Mouse (Mus musculus): ENCODE data around the gene Fndc8. TPM values are rescaled to one million over a fixed set of nuclear protein-coding genes. Genes with fewer than 3 reads are reported as not detected.

The Fndc8 gene
- polyA plus RNA-seq, 1 experiment: 0.08 TPM

DNA sequence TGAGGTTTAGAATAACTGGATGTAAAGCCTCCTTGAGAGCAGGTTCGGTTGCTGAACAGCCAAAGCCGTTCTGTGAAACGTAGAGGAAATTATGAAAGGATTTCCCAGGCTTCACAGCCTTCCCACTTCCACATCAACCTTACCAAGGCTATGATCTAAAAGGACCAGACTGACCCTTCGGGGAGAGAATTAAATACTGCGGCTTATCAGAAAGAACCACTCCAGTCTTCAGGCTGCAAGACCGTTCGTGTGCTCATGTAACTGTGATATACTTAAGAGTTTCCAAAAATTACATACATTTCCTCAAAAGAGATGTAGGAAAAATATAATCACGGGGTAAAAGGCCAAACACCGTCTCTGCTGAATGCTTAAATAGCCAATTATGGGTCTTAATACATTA, 29.3 kb upstream of the Fndc8 start:
- no peak overlapping the region for H3ac ChIP-seq (ENCODE audit: control insufficient read depth, insufficient read length, low read depth)
- H3K79me3 ChIP-seq (ENCODE audit: low read depth): no peaks in the 10 kb centered on the region
- no peaks in the 10 kb centered on the region for H3K79me2 ChIP-seq (ENCODE audit: control insufficient read depth, insufficient read depth)
- TF ChIP-seq CTCF (IDR thresholded peaks at IDR 0.05; ENCODE audit: control insufficient read depth, insufficient read depth, insufficient read length) (no peak), USF1 (IDR thresholded peaks at IDR 0.05; ENCODE audit: low read depth) (no peak), MYOD1 (IDR thresholded peaks at IDR 0.05; ENCODE audit: control insufficient read depth, insufficient read length, low read depth) (no peak), CEBPB (IDR thresholded peaks at IDR 0.05; ENCODE audit: low read depth) (no peak), MAX (IDR thresholded peaks at IDR 0.05) (no peak), MYOG (IDR thresholded peaks at IDR 0.05; ENCODE audit: control insufficient read depth, extremely low read depth, insufficient read length) (no peak), FOSL1 (IDR thresholded peaks at IDR 0.05; ENCODE audit: insufficient read depth, low read length, poor library complexity, severe bottlenecking) (no peak)
- H3K36me3 ChIP-seq (ENCODE audit: control insufficient read depth, insufficient read depth): no peaks in the 10 kb centered on the region
- H3K4me3 ChIP-seq (ENCODE audit: insufficient read depth, poor library complexity, severe bottlenecking): no peak overlapping the region
- no peaks in the 10 kb centered on the region for H3K27me3 ChIP-seq (ENCODE audit: control insufficient read depth, insufficient read depth, insufficient read length)

- Histone ChIP-seq H3K79me2 (ENCODE audit: control insufficient read depth, insufficient read depth) (no peaks in the 10 kb centered on the region), H3K79me3 (ENCODE audit: low read depth) (no peaks in the 10 kb centered on the region), H3K36me3 (ENCODE audit: control insufficient read depth, insufficient read depth) (no peaks in the 10 kb centered on the region), H3K4me3 (ENCODE audit: insufficient read depth, poor library complexity, severe bottlenecking) (no peak overlapping the region), H3K27me3 (ENCODE audit: control insufficient read depth, insufficient read depth, insufficient read length) (no peaks in the 10 kb centered on the region), H3ac (ENCODE audit: control insufficient read depth, insufficient read length, low read depth) (no peak overlapping the region)
- TF ChIP-seq MAX (IDR thresholded peaks at IDR 0.05) (no peak), FOSL1 (IDR thresholded peaks at IDR 0.05; ENCODE audit: insufficient read depth, low read length, poor library complexity, severe bottlenecking) (no peak), CTCF (IDR thresholded peaks at IDR 0.05; ENCODE audit: control insufficient read depth, insufficient read depth, insufficient read length) (no peak), CEBPB (IDR thresholded peaks at IDR 0.05; ENCODE audit: low read depth) (no peak), MYOD1 (IDR thresholded peaks at IDR 0.05; ENCODE audit: control insufficient read depth, insufficient read length, low read depth) (no peak), MYOG (IDR thresholded peaks at IDR 0.05; ENCODE audit: control insufficient read depth, extremely low read depth, insufficient read length) (no peak), USF1 (IDR thresholded peaks at IDR 0.05; ENCODE audit: low read depth) (no peak)
These were observed 28.9 kb upstream of the Fndc8 start for GRCm38 (mm10) chr11:82863059-82863458.

DNA sequence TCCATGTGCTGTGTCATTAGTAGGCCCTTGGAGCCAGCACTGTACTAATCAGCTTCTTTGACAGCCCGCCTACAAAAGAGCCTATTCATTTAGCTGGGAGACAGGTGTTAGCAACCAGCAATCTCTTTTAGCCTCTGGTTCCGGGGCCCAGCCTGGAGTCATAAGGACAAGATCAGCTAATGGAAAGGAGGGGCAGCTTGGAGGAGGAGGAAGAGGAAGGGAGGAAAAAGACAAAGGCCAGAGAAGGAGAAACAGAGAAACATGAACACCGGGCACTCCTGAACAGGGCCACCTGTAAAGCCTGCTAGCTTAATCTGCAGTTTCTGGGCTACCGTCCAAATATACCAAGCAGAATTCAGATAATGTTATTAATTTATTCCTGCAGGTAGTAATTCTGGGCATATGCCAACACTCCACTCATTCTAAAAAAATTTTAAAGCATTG, 28.4 kb upstream of the Fndc8 start:
- H3K27me3 ChIP-seq (ENCODE audit: control insufficient read depth, insufficient read depth, insufficient read length): no peaks in the 10 kb centered on the region
- TF ChIP-seq CTCF (IDR thresholded peaks at IDR 0.05; ENCODE audit: control insufficient read depth, insufficient read depth, insufficient read length) (no peak), MYOD1 (IDR thresholded peaks at IDR 0.05; ENCODE audit: control insufficient read depth, insufficient read length, low read depth) (no peak), FOSL1 (IDR thresholded peaks at IDR 0.05; ENCODE audit: insufficient read depth, low read length, poor library complexity, severe bottlenecking) (no peak), USF1 (IDR thresholded peaks at IDR 0.05; ENCODE audit: low read depth) (no peak), MYOG (IDR thresholded peaks at IDR 0.05; ENCODE audit: control insufficient read depth, extremely low read depth, insufficient read length) (no peak), CEBPB (IDR thresholded peaks at IDR 0.05; ENCODE audit: low read depth) (no peak), MAX (IDR thresholded peaks at IDR 0.05) (no peak)
- no peak overlapping the region for H3ac ChIP-seq (ENCODE audit: control insufficient read depth, insufficient read length, low read depth)
- no peak overlapping the region for H3K4me3 ChIP-seq (ENCODE audit: insufficient read depth, poor library complexity, severe bottlenecking)
- H3K79me3 ChIP-seq (ENCODE audit: low read depth): no peaks in the 10 kb centered on the region
- no peaks in the 10 kb centered on the region for H3K79me2 ChIP-seq (ENCODE audit: control insufficient read depth, insufficient read depth)
- H3K36me3 ChIP-seq (ENCODE audit: control insufficient read depth, insufficient read depth): no peaks in the 10 kb centered on the region

DNA sequence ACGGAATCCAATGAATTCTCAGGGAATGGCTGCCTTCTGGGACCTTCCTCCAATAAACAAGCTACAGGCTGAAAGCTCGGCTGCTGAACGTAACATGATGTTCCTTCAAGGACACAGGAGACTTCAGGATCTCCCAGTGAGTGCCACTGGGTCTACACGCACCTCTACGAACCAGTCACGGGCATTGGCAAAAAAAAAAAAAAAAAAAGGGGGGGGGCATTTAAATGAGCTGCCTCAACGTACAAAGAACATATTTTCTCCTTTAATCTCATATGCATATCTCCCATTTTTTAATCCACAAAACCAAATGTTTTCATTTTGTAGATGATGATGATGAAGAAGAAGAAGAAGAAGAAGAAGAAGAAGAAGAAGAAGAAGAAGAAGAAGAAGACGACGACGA, 26.0 kb upstream of the Fndc8 start:
- Histone ChIP-seq H3K79me3 (ENCODE audit: low read depth) (no peaks in the 10 kb centered on the region), H3K36me3 (ENCODE audit: control insufficient read depth, insufficient read depth) (no peaks in the 10 kb centered on the region), H3ac (ENCODE audit: control insufficient read depth, insufficient read length, low read depth) (no peak overlapping the region), H3K4me3 (ENCODE audit: insufficient read depth, poor library complexity, severe bottlenecking) (no peak overlapping the region), H3K27me3 (ENCODE audit: control insufficient read depth, insufficient read depth, insufficient read length) (no peaks in the 10 kb centered on the region), H3K79me2 (ENCODE audit: control insufficient read depth, insufficient read depth) (no peaks in the 10 kb centered on the region)
- TF ChIP-seq USF1 (IDR thresholded peaks at IDR 0.05; ENCODE audit: low read depth) (no peak), CEBPB (IDR thresholded peaks at IDR 0.05; ENCODE audit: low read depth) (no peak), CTCF (IDR thresholded peaks at IDR 0.05; ENCODE audit: control insufficient read depth, insufficient read depth, insufficient read length) (no peak), FOSL1 (IDR thresholded peaks at IDR 0.05; ENCODE audit: insufficient read depth, low read length, poor library complexity, severe bottlenecking) (no peak), MYOD1 (IDR thresholded peaks at IDR 0.05; ENCODE audit: control insufficient read depth, insufficient read length, low read depth) (no peak), MAX (IDR thresholded peaks at IDR 0.05) (no peak), MYOG (IDR thresholded peaks at IDR 0.05; ENCODE audit: control insufficient read depth, extremely low read depth, insufficient read length) (no peak)

DNA sequence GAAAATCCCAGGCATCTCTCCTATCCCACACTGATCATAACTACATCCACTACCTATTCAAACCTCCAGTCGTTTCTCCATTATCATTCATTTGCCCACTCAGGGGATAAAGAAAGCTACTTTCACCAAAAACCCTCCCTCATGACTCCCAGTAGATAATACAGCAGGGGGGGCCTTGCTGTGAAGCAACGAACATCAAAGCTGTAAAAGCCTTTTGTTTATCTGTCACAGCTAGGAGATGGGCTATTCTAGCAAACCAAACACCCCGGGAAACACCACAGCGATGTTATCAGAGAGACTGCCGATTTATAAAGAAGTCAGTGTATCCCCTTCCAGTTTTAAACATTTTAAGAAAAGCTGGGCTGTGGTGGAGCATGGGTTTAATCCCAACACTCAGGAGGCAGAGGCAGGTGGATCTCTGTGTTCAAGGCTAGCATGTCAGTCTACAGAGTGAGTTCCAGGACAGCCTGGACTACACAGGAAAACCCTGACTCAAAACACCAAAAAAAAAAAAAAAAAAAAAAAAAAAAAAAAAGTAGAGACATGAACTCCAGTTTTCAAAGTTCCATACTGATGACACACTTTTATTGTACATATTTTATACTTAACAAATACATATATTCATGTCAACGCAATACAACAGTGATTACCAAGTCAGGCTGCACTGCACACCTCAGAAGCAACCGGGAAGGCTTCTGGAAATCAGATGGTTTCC, 24.9 kb upstream of the Fndc8 start:
- Histone ChIP-seq H3K4me3 (ENCODE audit: insufficient read depth, poor library complexity, severe bottlenecking) (no peak overlapping the region), H3K36me3 (ENCODE audit: control insufficient read depth, insufficient read depth) (no peaks in the 10 kb centered on the region), H3K27me3 (ENCODE audit: control insufficient read depth, insufficient read depth, insufficient read length) (no peaks in the 10 kb centered on the region), H3K79me3 (ENCODE audit: low read depth) (no peaks in the 10 kb centered on the region), H3ac (ENCODE audit: control insufficient read depth, insufficient read length, low read depth) (no peak overlapping the region), H3K79me2 (ENCODE audit: control insufficient read depth, insufficient read depth) (no peaks in the 10 kb centered on the region)
- TF ChIP-seq MYOD1 (IDR thresholded peaks at IDR 0.05; ENCODE audit: control insufficient read depth, insufficient read length, low read depth) (no peak), CEBPB (IDR thresholded peaks at IDR 0.05; ENCODE audit: low read depth) (no peak)

GRCm38 (mm10) chr11:82867956-82868355, 24.0 kb upstream of the Fndc8 start:
- TF ChIP-seq CEBPB (IDR thresholded peaks at IDR 0.05; ENCODE audit: low read depth): no peak
- TF ChIP-seq MYOG (IDR thresholded peaks at IDR 0.05; ENCODE audit: control insufficient read depth, extremely low read depth, insufficient read length): no peak
- no peak for TF ChIP-seq MYOD1 (IDR thresholded peaks at IDR 0.05; ENCODE audit: control insufficient read depth, insufficient read length, low read depth)
- TF ChIP-seq USF1 (IDR thresholded peaks at IDR 0.05; ENCODE audit: low read depth): no peak
- TF ChIP-seq FOSL1 (IDR thresholded peaks at IDR 0.05; ENCODE audit: insufficient read depth, low read length, poor library complexity, severe bottlenecking): no peak
- TF ChIP-seq CTCF (IDR thresholded peaks at IDR 0.05; ENCODE audit: control insufficient read depth, insufficient read depth, insufficient read length): no peak
- TF ChIP-seq MAX (IDR thresholded peaks at IDR 0.05): no peak
- H3K36me3 ChIP-seq (ENCODE audit: control insufficient read depth, insufficient read depth): no peaks in the 10 kb centered on the region
- H3K27me3 ChIP-seq (ENCODE audit: control insufficient read depth, insufficient read depth, insufficient read length): no peaks in the 10 kb centered on the region
- H3K79me2 ChIP-seq (ENCODE audit: control insufficient read depth, insufficient read depth): no peaks in the 10 kb centered on the region
- no peak overlapping the region for H3ac ChIP-seq (ENCODE audit: control insufficient read depth, insufficient read length, low read depth)
- H3K79me3 ChIP-seq (ENCODE audit: low read depth): no peaks in the 10 kb centered on the region
- no peak overlapping the region for H3K4me3 ChIP-seq (ENCODE audit: insufficient read depth, poor library complexity, severe bottlenecking)

All from C2C12 (cell line).